Mouse (Mus musculus): ENCODE measurements around the gene Cdca4.

The Cdca4 gene

GRCm38 (mm10) chr12:112798716-112799115 lies 30.5 kb downstream of the Cdca4 start:
- no peak for DNase-seq (ENCODE audit: low read depth)

GRCm38 (mm10) chr12:112798332-112798681 lies 30.9 kb downstream of the Cdca4 start:
- DNase-seq (ENCODE audit: low read depth): no peak

GRCm38 (mm10) chr12:112797672-112798331 lies 31.4 kb downstream of the Cdca4 start:
- DNase-seq (ENCODE audit: low read depth): no peak

- DNase-seq (ENCODE audit: low read depth): peak; percentile 17
Observed at GRCm38 (mm10) chr12:112796551-112797510, 32.4 kb downstream of the Cdca4 start.

- DNase-seq (ENCODE audit: low read depth): peak; percentile 82
Observed at GRCm38 (mm10) chr12:112795466-112796104, 33.6 kb downstream of the Cdca4 start.

GRCm38 (mm10) chr12:112794998-112795397 lies 34.2 kb downstream of the Cdca4 start:
- no peak for DNase-seq (ENCODE audit: low read depth)

GRCm38 (mm10) chr12:112794356-112794816 lies 34.8 kb downstream of the Cdca4 start:
- DNase-seq (ENCODE audit: low read depth): no peak

GRCm38 (mm10) chr12:112793601-112794355 lies 35.4 kb downstream of the Cdca4 start:
- DNase-seq (ENCODE audit: low read depth): peak; percentile 36

- no peak for DNase-seq (ENCODE audit: low read depth)
Observed at GRCm38 (mm10) chr12:112791026-112791425, 38.2 kb downstream of the Cdca4 start.

- DNase-seq (ENCODE audit: low read depth): no peak
Observed at GRCm38 (mm10) chr12:112774481-112774880, 54.7 kb downstream of the Cdca4 start.

GRCm38 (mm10) chr12:112774026-112774425 lies 55.2 kb downstream of the Cdca4 start:
- no peak for DNase-seq (ENCODE audit: low read depth)

- DNase-seq (ENCODE audit: low read depth): no peak
Observed at GRCm38 (mm10) chr12:112773366-112773765, 55.9 kb downstream of the Cdca4 start.

- DNase-seq (ENCODE audit: low read depth): no peak
Observed at GRCm38 (mm10) chr12:112772306-112772705, 56.9 kb downstream of the Cdca4 start.

GRCm38 (mm10) chr12:112770396-112770795 lies 58.8 kb downstream of the Cdca4 start:
- DNase-seq (ENCODE audit: low read depth): no peak

All from 416B (cell line).